Mouse (Mus musculus): Measurements from ENCODE around the gene 5430403G16Rik.
"Not testable (repeated sequence)": the region's sequence is repeated elsewhere in the genome, so short reads cannot be mapped to it uniquely, and the experiment has no call there.

Gene 5430403G16Rik

GRCm38 (mm10) chr5:109690537-109691201, at the start of gene 5430403G16Rik:
Gene 5430403G16Rik, minus strand, starts transcription at chr5:109691041.
- peak; percentile 91 for DNase-seq (ENCODE audit: inconsistent ontology term)

GRCm38 (mm10) chr5:109717341-109717740, 26.5 kb upstream of the 5430403G16Rik start:
- not testable (repeated sequence) for DNase-seq (ENCODE audit: inconsistent ontology term)

GRCm38 (mm10) chr5:109691205-109691965, 544 bp upstream of the 5430403G16Rik start:
- DNase-seq (ENCODE audit: inconsistent ontology term), result not testable (repeated sequence)

GRCm38 (mm10) chr5:109682921-109683320, 7.9 kb downstream of the 5430403G16Rik start:
- DNase-seq (ENCODE audit: inconsistent ontology term), result no peak
